Mouse (Mus musculus): ENCODE data around the gene Tex50. TPM values are rescaled to one million over a fixed set of nuclear protein-coding genes. Genes with fewer than 3 reads are reported as not detected.
"Not testable (repeated sequence)": the region's sequence is repeated elsewhere in the genome, so short reads cannot be mapped to it uniquely, and the experiment has no call there.

Gene Tex50
- polyA plus RNA-seq, 1 experiment = not detected

GRCm38 (mm10) chr1:161151098-161151497 lies 8.0 kb downstream of the Tex50 start:
- TF ChIP-seq POLR2A (IDR thresholded peaks at IDR 0.05; ENCODE audit: borderline replicate concordance, extremely low read depth, insufficient read depth, insufficient read length, poor library complexity, severe bottlenecking) (no peak), CTCF (IDR thresholded peaks at IDR 0.05; ENCODE audit: borderline replicate concordance, extremely low read depth, insufficient read depth, insufficient read length) (no peak)
- DNase-seq (ENCODE audit: low read depth) = peak; percentile 39

GRCm38 (mm10) chr1:161147888-161148287 lies 11.2 kb downstream of the Tex50 start:
- DNase-seq (ENCODE audit: low read depth) = no peak
- TF ChIP-seq POLR2A (IDR thresholded peaks at IDR 0.05; ENCODE audit: borderline replicate concordance, extremely low read depth, insufficient read depth, insufficient read length, poor library complexity, severe bottlenecking) = no peak
- TF ChIP-seq CTCF (IDR thresholded peaks at IDR 0.05; ENCODE audit: borderline replicate concordance, extremely low read depth, insufficient read depth, insufficient read length) = no peak

- DNase-seq (ENCODE audit: low read depth) = not testable (repeated sequence)
These were observed 13.5 kb downstream of the Tex50 start for GRCm38 (mm10) chr1:161145611-161146010.

- no peak for TF ChIP-seq POLR2A (IDR thresholded peaks at IDR 0.05; ENCODE audit: borderline replicate concordance, extremely low read depth, insufficient read depth, insufficient read length, poor library complexity, severe bottlenecking)
- no peak for DNase-seq (ENCODE audit: low read depth)
These were observed 15.9 kb downstream of the Tex50 start for GRCm38 (mm10) chr1:161143216-161143615.

GRCm38 (mm10) chr1:161142531-161143159 lies 16.5 kb downstream of the Tex50 start, which contains the start of gene Ankrd45:
TSS of gene Ankrd45 (plus strand) at chr1:161142691.
- DNase-seq (ENCODE audit: low read depth) = peak; percentile 79

GRCm38 (mm10) chr1:161140026-161140762 lies 18.9 kb downstream of the Tex50 start:
- TF ChIP-seq POLR2A (IDR thresholded peaks at IDR 0.05; ENCODE audit: borderline replicate concordance, extremely low read depth, insufficient read depth, insufficient read length, poor library complexity, severe bottlenecking) (no peak), CTCF (IDR thresholded peaks at IDR 0.05; ENCODE audit: borderline replicate concordance, extremely low read depth, insufficient read depth, insufficient read length) (peak; percentile 2; the same call in 1 of the 2 replicates)
- no peak for DNase-seq (ENCODE audit: low read depth)

More at GRCm38 (mm10) chr1:161142531-161143159, 16.5 kb downstream of the Tex50 start, which contains the start of gene Ankrd45:
- no peak for TF ChIP-seq CTCF (IDR thresholded peaks at IDR 0.05; ENCODE audit: borderline replicate concordance, extremely low read depth, insufficient read depth, insufficient read length)
- TF ChIP-seq POLR2A (IDR thresholded peaks at IDR 0.05; ENCODE audit: borderline replicate concordance, extremely low read depth, insufficient read depth, insufficient read length, poor library complexity, severe bottlenecking) = no peak

- TF ChIP-seq CTCF (IDR thresholded peaks at IDR 0.05; ENCODE audit: borderline replicate concordance, extremely low read depth, insufficient read depth, insufficient read length) (no peak), POLR2A (IDR thresholded peaks at IDR 0.05; ENCODE audit: borderline replicate concordance, extremely low read depth, insufficient read depth, insufficient read length, poor library complexity, severe bottlenecking) (no peak)
- DNase-seq (ENCODE audit: low read depth) = no peak
These were observed 19.6 kb downstream of the Tex50 start for GRCm38 (mm10) chr1:161139496-161139895.

- peak; percentile 99 for DNase-seq (ENCODE audit: low read depth)
- TF ChIP-seq POLR2A (IDR thresholded peaks at IDR 0.05; ENCODE audit: borderline replicate concordance, extremely low read depth, insufficient read depth, insufficient read length, poor library complexity, severe bottlenecking) (peak; percentile 83; the same call in 1 of the 2 replicates), CTCF (IDR thresholded peaks at IDR 0.05; ENCODE audit: borderline replicate concordance, extremely low read depth, insufficient read depth, insufficient read length) (no peak)
These were observed 28.1 kb downstream of the Tex50 start, which contains the start of gene Klhl20 for GRCm38 (mm10) chr1:161130726-161131664. TSS of gene Klhl20 (minus strand) at chr1:161131511.

- DNase-seq (ENCODE audit: low read depth) = no peak
- no peak for TF ChIP-seq POLR2A (IDR thresholded peaks at IDR 0.05; ENCODE audit: borderline replicate concordance, extremely low read depth, insufficient read depth, insufficient read length, poor library complexity, severe bottlenecking)
- no peak for TF ChIP-seq CTCF (IDR thresholded peaks at IDR 0.05; ENCODE audit: borderline replicate concordance, extremely low read depth, insufficient read depth, insufficient read length)
These were observed 32.7 kb downstream of the Tex50 start for GRCm38 (mm10) chr1:161126461-161126860.

GRCm38 (mm10) chr1:161122661-161123418 lies 36.3 kb downstream of the Tex50 start:
- DNase-seq (ENCODE audit: low read depth) = no peak
- TF ChIP-seq CTCF (IDR thresholded peaks at IDR 0.05; ENCODE audit: borderline replicate concordance, extremely low read depth, insufficient read depth, insufficient read length) = no peak
- TF ChIP-seq POLR2A (IDR thresholded peaks at IDR 0.05; ENCODE audit: borderline replicate concordance, extremely low read depth, insufficient read depth, insufficient read length, poor library complexity, severe bottlenecking) = no peak
